Mouse (Mus musculus) spleen, postnatal 4 days (tissue): Measurements from ENCODE around the gene Ccnc.
A peak's percentile ranks its signal among the peaks of the same experiment; 100 is the strongest.

Experiments
- DNase-seq, 2 experiments: peaks; one replicate each; pipeline ENCODE4 v3.0.0; 2022; ENCODE audit warnings: low spot score in 2 of 2

Ccnc gene

GRCm38 (mm10) chr4:21726912-21727614 lies 438 bp upstream of the Ccnc start:
- peak; percentile 27 to 62 for DNase-seq

- DNase-seq: peak in 1 of 2 experiments; percentile 33
Observed at GRCm38 (mm10) chr4:21739169-21739568, 11.7 kb downstream of the Ccnc start.

- peak in 1 of 2 experiments; percentile 14 for DNase-seq
Observed at GRCm38 (mm10) chr4:21744142-21744541, 16.6 kb downstream of the Ccnc start.

GRCm38 (mm10) chr4:21745723-21746122 lies 18.2 kb downstream of the Ccnc start:
- peak in 1 of 2 experiments; percentile 4 for DNase-seq

- peak in 1 of 2 experiments; percentile 17 for DNase-seq
Observed at GRCm38 (mm10) chr4:21755123-21755789, 27.8 kb downstream of the Ccnc start.

- peak in 1 of 2 experiments; percentile 54 for DNase-seq
Observed at GRCm38 (mm10) chr4:21758860-21759259, 31.4 kb downstream of the Ccnc start.

- DNase-seq: peak in 1 of 2 experiments; percentile 23
Observed at GRCm38 (mm10) chr4:21761416-21762160, 34.1 kb downstream of the Ccnc start.

GRCm38 (mm10) chr4:21763827-21764226 lies 36.3 kb downstream of the Ccnc start:
- DNase-seq: peak in 1 of 2 experiments; percentile 14

GRCm38 (mm10) chr4:21766171-21766862 lies 38.8 kb downstream of the Ccnc start:
- no peak for DNase-seq

GRCm38 (mm10) chr4:21766863-21767304 lies 39.4 kb downstream of the Ccnc start, which contains the start of the genes Usp45 and Tstd3:
TSS of gene Usp45 (plus strand) at chr4:21767156.
TSS of gene Tstd3 (minus strand) at chr4:21767212.
- peak; percentile 80 to 89 for DNase-seq

- no peak for DNase-seq
Observed at GRCm38 (mm10) chr4:21771064-21771463, 43.6 kb downstream of the Ccnc start.

- DNase-seq: no peak
Observed at GRCm38 (mm10) chr4:21772306-21772705, 44.8 kb downstream of the Ccnc start.

GRCm38 (mm10) chr4:21776091-21776945 lies 48.8 kb downstream of the Ccnc start:
- DNase-seq: peak; percentile 95 to 98

- DNase-seq: no peak
Observed at GRCm38 (mm10) chr4:21776946-21777265, 49.4 kb downstream of the Ccnc start.

GRCm38 (mm10) chr4:21780816-21781726 lies 53.6 kb downstream of the Ccnc start:
- DNase-seq: no peak

- no peak for DNase-seq
Observed at GRCm38 (mm10) chr4:21786268-21786667, 58.8 kb downstream of the Ccnc start.

GRCm38 (mm10) chr4:21788903-21789302 lies 61.4 kb downstream of the Ccnc start:
- no peak for DNase-seq

GRCm38 (mm10) chr4:21789836-21790235 lies 62.3 kb downstream of the Ccnc start:
- no peak for DNase-seq

- no peak for DNase-seq
Observed at GRCm38 (mm10) chr4:21793631-21794030, 66.1 kb downstream of the Ccnc start.

GRCm38 (mm10) chr4:21801013-21801412 lies 73.5 kb downstream of the Ccnc start:
- no peak for DNase-seq
